Comparison of ENCODE assay signal across 8 mouse cellular contexts in genomic region chr2:105688436-105689303, GRCm38 (mm10). TPM values are rescaled to one million over a fixed set of nuclear protein-coding genes. Genes with fewer than 3 reads are reported as not detected.
A peak's percentile ranks its signal among the peaks of the same experiment; 100 is the strongest.
DNase-seq lines count a peak whose midpoint lies in the region; ATAC-seq lines count a peak whose summit lies in the region.

No protein-coding gene starts in this region.

- no peaks in the 10 kb centered on the region for H3K36me3 ChIP-seq in liver, embryonic 11.5 days (ENCODE audit: control insufficient read depth, insufficient read depth, low read length)
- no peaks in the 10 kb centered on the region for H3K36me3 ChIP-seq in embryonic facial prominence, embryonic 13.5 days
- no peaks in the 10 kb centered on the region for H3K36me3 ChIP-seq in limb, embryonic 13.5 days

- peak overlapping the region; percentile 4 for H3K4me2 ChIP-seq in liver, embryonic 11.5 days
- peak overlapping the region; percentile 21 for H3K4me2 ChIP-seq in embryonic facial prominence, embryonic 13.5 days
- peak overlapping the region; percentile 35 for H3K4me2 ChIP-seq in limb, embryonic 13.5 days (replicated peaks)

- peaks cover 97% of the 10 kb centered on the region for H3K27me3 ChIP-seq in liver, embryonic 11.5 days (replicated peaks; ENCODE audit: control insufficient read depth, insufficient read depth, low read length)
- peaks cover 97% of the 10 kb centered on the region for H3K27me3 ChIP-seq in embryonic facial prominence, embryonic 13.5 days
- H3K27me3 ChIP-seq in limb, embryonic 13.5 days: peaks cover 95% of the 10 kb centered on the region

- WGBS in liver, embryonic 11.5 days: 2% methylated on average over 25 of the region's 25 CpGs
- WGBS in embryonic facial prominence, embryonic 13.5 days: 1% methylated on average over 25 of the region's 25 CpGs
- WGBS in limb, embryonic 13.5 days: 1% methylated on average over 25 of the region's 25 CpGs

- no peak overlapping the region for H3K4me3 ChIP-seq in liver, embryonic 11.5 days (ENCODE audit: low read depth, low read length)
- H3K4me3 ChIP-seq in embryonic facial prominence, embryonic 13.5 days: peak overlapping the region; percentile 18
- H3K4me3 ChIP-seq in limb, embryonic 13.5 days: peak overlapping the region; percentile 12; the same call in 1 of the 2 replicates

- ATAC-seq in liver, embryonic 11.5 days (replicated peaks; ENCODE audit: low FRiP score): no peak
- no peak for ATAC-seq in embryonic facial prominence, embryonic 13.5 days (ENCODE audit: insufficient number of reproducible peaks, insufficient read depth, low FRiP score, low TSS enrichment, low read depth)
- ATAC-seq in limb, embryonic 13.5 days (ENCODE audit: low FRiP score, low read depth): no peak

- no peak for DNase-seq in liver, embryonic 11.5 days (ENCODE audit: low spot score)
- DNase-seq in liver: no peak
- DNase-seq in retina, postnatal 1 day: peak; percentile 79
- DNase-seq in testis, postnatal 14 days (ENCODE audit: low spot score): no peak
- DNase-seq in thymus, postnatal 25 days: no peak
- no peak for DNase-seq in right cerebral cortex, postnatal 25 days

- no peaks in the 10 kb centered on the region for H3K4me1 ChIP-seq in liver, embryonic 11.5 days (replicated peaks; ENCODE audit: control insufficient read depth, insufficient read depth, low read length)
- H3K4me1 ChIP-seq in embryonic facial prominence, embryonic 13.5 days: peaks cover 18% of the 10 kb centered on the region
- H3K4me1 ChIP-seq in limb, embryonic 13.5 days: peaks cover 16% of the 10 kb centered on the region

- H3K27ac ChIP-seq in liver, embryonic 11.5 days (ENCODE audit: low read depth, low read length): no peak overlapping the region
- H3K27ac ChIP-seq in embryonic facial prominence, embryonic 13.5 days: no peak overlapping the region
- no peak overlapping the region for H3K27ac ChIP-seq in limb, embryonic 13.5 days

- H3K9me3 ChIP-seq in liver, embryonic 11.5 days (ENCODE audit: control insufficient read depth, low read length): no peaks in the 10 kb centered on the region
- no peaks in the 10 kb centered on the region for H3K9me3 ChIP-seq in embryonic facial prominence, embryonic 13.5 days
- H3K9me3 ChIP-seq in limb, embryonic 13.5 days: no peaks in the 10 kb centered on the region

- H3K9ac ChIP-seq in liver, embryonic 11.5 days (ENCODE audit: low read depth, low read length): no peak overlapping the region
- no peak overlapping the region for H3K9ac ChIP-seq in embryonic facial prominence, embryonic 13.5 days
- H3K9ac ChIP-seq in limb, embryonic 13.5 days: no peak overlapping the region

RNA-seq across cellular contexts. Expression of gene Pax6, which starts 20.0 kb away (rescaled TPM):
- 0.26 TPM in 1 of 2 replicates, not detected in the other for polyA plus RNA-seq in liver, embryonic 11.5 days (2014; fragmentation: Nextera tagmentation; extraction: Ambion mirVana)
- polyA plus RNA-seq in embryonic facial prominence, embryonic 13.5 days (2015; fragmentation: Nextera tagmentation; extraction: Ambion mirVana): 1.6 and 3.2 TPM in 2 replicates
- polyA plus RNA-seq in limb, embryonic 13.5 days (2015; fragmentation: Nextera tagmentation; extraction: Ambion mirVana): 0.39 and 0.55 TPM in 2 replicates
